Mouse (Mus musculus) midbrain, embryonic 16.5 days (tissue): ENCODE measurements around the gene G3bp1. TPM values are rescaled to one million over a fixed set of nuclear protein-coding genes. Genes with fewer than 3 reads are reported as not detected.

Experiments used
- ATAC-seq: fragments of 200-750 bp; cut with Nextera tagmentation; 2 replicates; pipeline ENCODE4 v1.8.0; 2017; ENCODE audit warnings: moderate TSS enrichment
- H3K27ac ChIP-seq: fragments of 300-500 bp; sonication (generic); 2 replicates; pipeline ENCODE4 v1.5.1; 2014; ENCODE audit warnings: mild to moderate bottlenecking, low read length, mixed read lengths
- H3K27me3 ChIP-seq: fragments of 300-500 bp; sonication (generic); 2 replicates; pipeline ENCODE4 v1.6.1; 2014; ENCODE audit warnings: low read depth, low read length, mixed read lengths; ENCODE audit not compliant: control insufficient read depth, insufficient read depth
- H3K36me3 ChIP-seq: fragments of 300-500 bp; sonication (generic); 2 replicates; pipeline ENCODE4 v1.6.1; 2014; ENCODE audit warnings: mild to moderate bottlenecking, low read length, moderate library complexity, mixed read lengths; ENCODE audit not compliant: control insufficient read depth, insufficient read depth
- H3K4me1 ChIP-seq: fragments of 300-500 bp; sonication (generic); 2 replicates; pipeline ENCODE4 v1.6.1; 2014; ENCODE audit warnings: mild to moderate bottlenecking, low read length, mixed read lengths; ENCODE audit not compliant: control insufficient read depth, insufficient read depth
- H3K4me2 ChIP-seq: fragments of 300-500 bp; sonication (generic); 2 replicates; pipeline ENCODE4 v1.6.1; 2014; ENCODE audit warnings: mild to moderate bottlenecking, low read length, mixed read lengths
- H3K4me3 ChIP-seq: fragments of 300-500 bp; sonication (generic); 2 replicates; pipeline ENCODE4 v1.5.1; 2014; ENCODE audit warnings: low read depth, mild to moderate bottlenecking, low read length, moderate library complexity, mixed read lengths
- H3K9ac ChIP-seq: fragments of 300-500 bp; sonication (generic); 2 replicates; pipeline ENCODE4 v1.6.1; 2014; ENCODE audit warnings: low read depth, low read length, mixed read lengths
- H3K9me3 ChIP-seq: fragments of 300-500 bp; sonication (generic); replicated peaks from 2 replicates; pipeline ENCODE4 v1.6.1; 2014; ENCODE audit warnings: mild to moderate bottlenecking, low read length, mixed read lengths; ENCODE audit not compliant: control insufficient read depth, poor library complexity, severe bottlenecking
- WGBS: fragments of 180-500 bp; shearing (Covaris S2); extraction: QIAGEN DNeasy Blood & Tissue Kit; methylation state at CpG from one replicate; pipeline ENCODE4 v1.1.7; 2014; 5-methylcytosine and 5-hydroxymethylcytosine counted together
- polyA plus RNA-seq: library from polyadenylated mRNA; unstranded; fragments of >200 nt; fragmentation: Nextera tagmentation; extraction: Ambion mirVana; gene quantifications from 2 replicates; pipeline ENCODE4 v1.2.1, GENCODE M21; 2015

G3bp1 gene
- polyA plus RNA-seq, 1 experiment from 2014 or later = 92.4 TPM

DNA sequence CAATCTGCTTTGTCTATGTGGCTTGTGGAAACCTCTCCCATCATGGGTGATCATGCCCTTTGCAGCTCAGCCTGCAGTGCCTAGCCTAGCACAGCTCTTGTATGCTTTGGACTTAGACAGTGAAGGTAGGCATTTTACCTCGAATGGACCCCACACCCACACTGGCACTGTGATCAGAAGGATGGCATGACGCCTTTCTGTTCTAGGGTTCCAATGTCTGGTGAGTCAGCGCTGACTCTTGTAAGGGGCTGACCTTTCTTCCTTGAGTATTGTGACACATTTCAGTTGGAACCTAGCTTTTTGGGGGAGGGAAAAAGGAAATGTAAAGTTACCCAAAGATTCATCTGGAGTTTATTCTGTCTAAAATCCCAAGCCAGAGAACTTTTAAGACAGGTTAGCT is 36.0 kb downstream of the G3bp1 start:
- H3K27ac ChIP-seq = no peak overlapping the region
- no peak overlapping the region for H3K4me3 ChIP-seq
- no peaks in the 10 kb centered on the region for H3K27me3 ChIP-seq
- no peaks in the 10 kb centered on the region for H3K4me1 ChIP-seq
- no peaks in the 10 kb centered on the region for H3K9me3 ChIP-seq
- no peak overlapping the region for H3K4me2 ChIP-seq
- peaks cover 8% of the 10 kb centered on the region for H3K36me3 ChIP-seq
- 85% methylated on average over 3 of the region's 3 CpGs for WGBS
- no peak overlapping the region for H3K9ac ChIP-seq
- ATAC-seq = no peak

DNA sequence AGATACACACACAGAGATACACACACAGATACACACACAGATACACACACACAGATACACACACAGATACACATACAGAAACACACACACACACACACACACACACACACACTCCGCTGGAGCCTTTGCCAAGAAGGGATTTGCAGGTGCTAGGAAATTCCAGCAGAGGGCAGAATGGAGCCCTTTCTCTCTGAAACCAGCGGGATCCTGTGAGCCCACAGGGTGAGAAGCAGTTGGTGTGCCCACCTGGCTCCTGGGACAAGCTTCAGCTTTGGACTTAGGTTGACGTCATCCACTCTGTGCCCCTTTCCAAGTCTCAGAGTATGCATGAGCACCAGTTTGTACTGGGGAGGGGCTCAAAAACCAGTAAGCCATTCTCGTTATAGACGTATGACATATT is 41.9 kb downstream of the G3bp1 start:
- H3K9ac ChIP-seq = no peak overlapping the region
- ATAC-seq = no peak
- no peak overlapping the region for H3K4me2 ChIP-seq
- H3K27me3 ChIP-seq = no peaks in the 10 kb centered on the region
- no peaks in the 10 kb centered on the region for H3K36me3 ChIP-seq
- H3K4me1 ChIP-seq = no peaks in the 10 kb centered on the region
- H3K4me3 ChIP-seq = no peak overlapping the region
- no peak overlapping the region for H3K27ac ChIP-seq
- no peaks in the 10 kb centered on the region for H3K9me3 ChIP-seq
- WGBS = 59% methylated on average over 5 of the region's 5 CpGs

DNA sequence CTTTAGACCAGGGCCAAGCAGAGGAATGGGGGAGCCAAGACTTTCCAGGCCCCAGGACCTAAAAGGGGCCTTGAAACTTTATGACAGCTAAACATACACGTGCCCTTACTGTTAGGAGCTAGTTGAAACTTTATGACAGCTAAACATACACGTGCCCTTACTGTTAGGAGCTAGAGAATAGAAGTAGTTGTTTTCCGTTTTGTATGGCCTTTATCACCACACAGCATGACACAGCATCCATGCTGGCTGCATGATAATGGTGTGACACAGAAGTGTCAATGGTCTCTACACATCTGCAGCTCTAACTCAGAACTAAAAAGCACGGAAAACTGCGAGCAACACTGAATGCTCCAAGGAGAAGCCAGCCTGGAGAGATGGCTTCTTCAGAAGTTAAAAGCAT is 48.2 kb downstream of the G3bp1 start:
- 66% methylated on average over 5 of the region's 5 CpGs for WGBS

DNA sequence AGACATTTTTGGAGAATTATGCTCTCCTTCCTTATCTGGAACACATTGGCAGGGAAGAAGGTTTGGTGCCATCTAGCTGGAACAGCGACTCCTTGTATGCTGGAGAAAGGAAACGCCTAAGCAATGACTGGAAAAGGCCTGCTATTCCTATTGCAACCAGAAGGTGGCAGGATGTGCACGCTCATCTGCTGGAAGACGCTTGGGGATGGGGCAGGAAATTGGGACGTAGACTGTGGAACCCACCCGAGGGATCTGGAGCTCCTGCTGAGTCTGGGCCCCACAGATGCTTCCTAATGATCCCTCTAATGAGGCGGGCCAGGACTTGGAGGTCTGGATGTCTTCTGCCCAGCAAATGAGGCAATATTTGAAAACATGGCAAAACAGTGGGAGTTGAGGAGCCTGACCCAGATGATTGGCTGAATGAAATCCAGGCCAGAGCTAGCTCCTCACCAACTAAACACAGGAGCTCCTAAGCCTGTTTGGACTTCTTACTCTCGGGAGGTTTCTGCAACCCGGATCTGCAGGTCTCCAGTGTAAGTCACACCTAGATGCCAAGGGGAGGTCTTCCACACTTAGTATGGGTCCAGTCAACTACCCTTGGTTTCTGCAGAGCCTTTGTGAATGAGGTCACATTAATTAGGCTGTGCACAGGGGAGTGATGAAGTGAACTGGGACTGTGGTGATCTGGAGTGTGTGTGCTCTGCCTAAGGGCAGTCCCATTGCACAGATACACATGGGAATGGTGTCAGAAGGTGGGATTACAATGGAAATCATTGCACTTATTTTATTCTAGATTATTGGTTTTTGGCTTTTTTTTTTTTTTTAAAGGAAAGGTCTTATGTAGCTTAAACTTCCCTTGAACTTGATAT is 49.6 kb downstream of the G3bp1 start:
- no peaks in the 10 kb centered on the region for H3K36me3 ChIP-seq
- no peaks in the 10 kb centered on the region for H3K4me1 ChIP-seq
- peak overlapping the region; percentile 35; the same call in 1 of the 2 replicates for H3K9ac ChIP-seq
- peak overlapping the region; percentile 13; the same call in 1 of the 2 replicates for H3K4me3 ChIP-seq
- no peaks in the 10 kb centered on the region for H3K9me3 ChIP-seq
- peak; percentile 82 for ATAC-seq
- peak overlapping the region; percentile 43 for H3K4me2 ChIP-seq
- WGBS = 7% methylated on average over 9 of the region's 9 CpGs
- no peaks in the 10 kb centered on the region for H3K27me3 ChIP-seq
- no peak overlapping the region for H3K27ac ChIP-seq

More for the DNA sequence above, 48.2 kb downstream of the G3bp1 start:
- H3K27me3 ChIP-seq = no peaks in the 10 kb centered on the region
- no peaks in the 10 kb centered on the region for H3K36me3 ChIP-seq
- ATAC-seq = no peak
- H3K27ac ChIP-seq = no peak overlapping the region
- H3K4me2 ChIP-seq = no peak overlapping the region
- H3K9ac ChIP-seq = no peak overlapping the region
- no peaks in the 10 kb centered on the region for H3K9me3 ChIP-seq
- no peaks in the 10 kb centered on the region for H3K4me1 ChIP-seq
- no peak overlapping the region for H3K4me3 ChIP-seq

DNA sequence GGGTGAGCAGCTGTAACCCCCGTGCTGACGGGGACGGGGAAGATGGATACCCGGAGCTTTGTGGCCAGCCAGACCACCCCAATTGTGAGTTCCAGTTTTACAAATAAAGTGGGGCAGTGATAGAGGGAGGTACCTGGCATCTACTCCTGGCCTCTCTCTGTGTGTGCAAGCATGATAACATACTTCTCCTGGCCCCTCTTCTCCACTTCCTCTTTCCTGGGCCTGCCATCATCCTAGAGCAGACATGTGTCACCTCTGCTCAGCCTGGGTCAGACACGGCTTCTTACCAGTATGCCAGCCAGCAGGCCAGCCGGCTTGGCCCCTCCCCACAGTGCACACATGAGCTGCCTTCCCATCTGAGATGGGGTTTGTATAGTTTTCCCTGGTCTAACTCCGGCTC is 61.3 kb downstream of the G3bp1 start:
- ATAC-seq = no peak
- Histone ChIP-seq H3K36me3 (no peaks in the 10 kb centered on the region), H3K27me3 (no peaks in the 10 kb centered on the region), H3K9ac (no peak overlapping the region), H3K27ac (no peak overlapping the region), H3K9me3 (no peaks in the 10 kb centered on the region), H3K4me2 (no peak overlapping the region), H3K4me3 (no peak overlapping the region), H3K4me1 (peaks cover 3% of the 10 kb centered on the region)
- WGBS = 85% methylated on average over 7 of the region's 7 CpGs

DNA sequence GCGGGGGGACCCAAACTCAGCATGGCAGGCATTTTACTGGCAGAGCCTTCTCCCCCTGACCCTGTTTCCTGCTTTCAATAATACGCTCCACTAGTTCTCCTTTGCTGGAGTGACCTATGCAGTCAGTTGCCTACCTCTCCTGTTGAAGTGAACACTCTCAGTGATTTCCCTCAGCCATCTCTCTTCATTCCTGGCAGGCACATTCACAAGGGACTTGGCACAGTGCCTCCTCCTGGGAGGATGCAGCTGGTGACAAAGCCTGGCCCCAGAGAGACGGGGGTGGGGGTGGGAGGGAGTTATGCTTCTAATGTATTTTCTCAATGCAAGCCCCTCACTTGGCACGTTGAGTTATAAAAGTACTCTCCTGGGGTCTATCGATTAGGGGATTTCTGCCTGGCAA is 63.9 kb downstream of the G3bp1 start:
- no peaks in the 10 kb centered on the region for H3K27me3 ChIP-seq
- WGBS = 54% methylated on average over 5 of the region's 5 CpGs
- peaks cover 3% of the 10 kb centered on the region for H3K4me1 ChIP-seq
- no peak for ATAC-seq
- no peak overlapping the region for H3K4me3 ChIP-seq
- H3K36me3 ChIP-seq = no peaks in the 10 kb centered on the region
- H3K27ac ChIP-seq = no peak overlapping the region
- H3K9ac ChIP-seq = no peak overlapping the region
- no peak overlapping the region for H3K4me2 ChIP-seq
- no peaks in the 10 kb centered on the region for H3K9me3 ChIP-seq

DNA sequence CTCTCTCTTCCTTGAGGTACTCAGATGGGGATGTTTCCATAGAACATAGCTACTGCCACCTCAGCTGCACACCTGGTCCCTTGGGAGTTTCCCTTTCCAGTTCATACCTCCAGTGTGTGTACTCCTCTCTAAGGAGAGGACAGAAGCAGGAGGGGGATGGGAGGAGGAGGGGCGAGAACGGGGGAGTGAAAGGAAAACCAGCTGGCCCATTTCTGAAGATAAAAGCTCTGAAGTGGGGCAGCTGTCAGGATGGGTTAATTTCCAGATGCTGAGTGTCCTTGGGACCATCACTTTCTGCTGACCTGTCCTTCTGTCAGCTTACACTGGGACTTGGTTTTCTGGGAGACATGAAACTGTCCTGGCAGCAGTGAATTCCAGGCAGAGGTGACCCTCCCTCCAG is 65.3 kb downstream of the G3bp1 start:
- no peak overlapping the region for H3K9ac ChIP-seq
- peaks cover 3% of the 10 kb centered on the region for H3K4me1 ChIP-seq
- no peak overlapping the region for H3K27ac ChIP-seq
- no peaks in the 10 kb centered on the region for H3K36me3 ChIP-seq
- H3K4me3 ChIP-seq = no peak overlapping the region
- no peaks in the 10 kb centered on the region for H3K27me3 ChIP-seq
- 58% methylated on average over 2 of the region's 2 CpGs for WGBS
- ATAC-seq = no peak
- H3K9me3 ChIP-seq = no peaks in the 10 kb centered on the region
- no peak overlapping the region for H3K4me2 ChIP-seq

DNA sequence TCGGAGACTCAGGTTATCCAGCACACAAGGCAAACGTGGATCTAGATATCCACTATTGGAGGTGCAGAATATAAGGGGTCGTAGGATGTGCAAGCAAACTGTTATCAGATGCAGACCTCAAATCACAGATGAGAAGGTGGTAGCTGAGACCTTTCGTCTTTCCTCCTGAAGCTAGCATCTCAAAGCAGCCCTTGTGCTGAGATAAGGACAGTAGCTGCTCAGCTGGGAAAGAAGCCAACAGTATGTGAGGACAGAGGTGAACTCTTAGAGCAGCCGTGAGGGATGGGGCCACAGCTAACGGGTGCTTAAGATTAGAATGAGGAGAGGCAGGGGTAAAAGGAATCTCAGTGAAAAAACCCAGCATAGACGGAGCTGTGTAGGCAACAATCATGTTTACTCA is 72.6 kb downstream of the G3bp1 start:
- H3K4me2 ChIP-seq = no peak overlapping the region
- H3K9ac ChIP-seq = no peak overlapping the region
- no peak overlapping the region for H3K27ac ChIP-seq

DNA sequence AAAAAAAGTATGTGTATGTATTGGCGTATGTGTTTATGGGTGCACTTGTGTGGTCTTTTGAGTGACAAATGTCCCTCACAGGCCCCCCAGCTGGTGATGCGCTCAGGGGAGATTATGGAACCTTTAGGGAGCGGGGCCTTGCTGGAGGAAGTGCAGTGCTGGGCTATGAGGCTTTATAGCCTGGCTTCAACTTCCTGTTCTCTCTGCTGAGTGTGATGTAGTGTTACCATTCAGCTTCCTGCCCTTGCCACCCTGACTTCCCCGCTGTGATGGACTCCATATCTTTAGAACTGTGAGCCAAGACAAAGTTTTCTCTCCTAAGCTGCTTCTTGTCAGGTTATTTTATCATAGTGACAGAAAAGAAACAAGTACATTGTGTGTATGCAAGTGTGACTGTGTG is 73.2 kb downstream of the G3bp1 start:
- ATAC-seq = no peak
- Histone ChIP-seq H3K9ac (no peak overlapping the region), H3K4me1 (no peaks in the 10 kb centered on the region), H3K27ac (no peak overlapping the region), H3K9me3 (0 out of 2 replicates have a peak, but pooled peaks cover 2% of the 10 kb centered on the region), H3K4me2 (no peak overlapping the region), H3K4me3 (no peak overlapping the region), H3K27me3 (no peaks in the 10 kb centered on the region), H3K36me3 (no peaks in the 10 kb centered on the region)
- 71% methylated on average over 4 of the region's 4 CpGs for WGBS

More for the DNA sequence above, 72.6 kb downstream of the G3bp1 start:
- ATAC-seq = no peak
- WGBS = 64% methylated on average over 7 of the region's 7 CpGs
- Histone ChIP-seq H3K27me3 (no peaks in the 10 kb centered on the region), H3K36me3 (no peaks in the 10 kb centered on the region), H3K4me3 (no peak overlapping the region), H3K9me3 (0 out of 2 replicates have a peak, but pooled peaks cover 2% of the 10 kb centered on the region), H3K4me1 (no peaks in the 10 kb centered on the region)
